Mouse (Mus musculus): ENCODE measurements around the gene Gm49394. TPM values are rescaled to one million over a fixed set of nuclear protein-coding genes. Genes with fewer than 3 reads are reported as not detected.

Gm49394 gene
- polyA plus RNA-seq, 1 experiment from 2014 or later: not detected

GRCm38 (mm10) chr7:142663151-142663550, 6.6 kb downstream of the Gm49394 start:
- Histone ChIP-seq H3K27me3 (replicated peaks; ENCODE audit: control insufficient read depth, insufficient read depth, low read length) (peaks cover 88% of the 10 kb centered on the region), H3K27ac (ENCODE audit: low read depth, low read length) (peak overlapping the region; percentile 15; the same call in 1 of the 2 replicates), H3K4me1 (replicated peaks; ENCODE audit: control insufficient read depth, insufficient read depth, low read length) (peaks cover 4% of the 10 kb centered on the region; the same call in 1 of the 2 replicates), H3K9me3 (ENCODE audit: control insufficient read depth, low read length) (no peaks in the 10 kb centered on the region), H3K9ac (ENCODE audit: low read depth, low read length) (peak overlapping the region; percentile 46; the same call in 1 of the 2 replicates), H3K4me3 (ENCODE audit: low read depth, low read length) (peak overlapping the region; percentile 43), H3K4me2 (peak overlapping the region; percentile 63), H3K36me3 (ENCODE audit: control insufficient read depth, insufficient read depth, low read length) (peaks cover 5% of the 10 kb centered on the region; the same call in 1 of the 2 replicates)
- ATAC-seq (replicated peaks; ENCODE audit: low FRiP score): no peak
- WGBS: 15% methylated on average over 5 of the region's 5 CpGs
- DNase-seq (ENCODE audit: low spot score): no peak

GRCm38 (mm10) chr7:142661811-142662210, 7.9 kb downstream of the Gm49394 start:
- Histone ChIP-seq H3K9me3 (ENCODE audit: control insufficient read depth, low read length) (no peaks in the 10 kb centered on the region), H3K4me1 (replicated peaks; ENCODE audit: control insufficient read depth, insufficient read depth, low read length) (peaks cover 4% of the 10 kb centered on the region; the same call in 1 of the 2 replicates), H3K4me2 (peak overlapping the region; percentile 63), H3K4me3 (ENCODE audit: low read depth, low read length) (peak overlapping the region; percentile 59), H3K27me3 (replicated peaks; ENCODE audit: control insufficient read depth, insufficient read depth, low read length) (peaks cover 100% of the 10 kb centered on the region), H3K36me3 (ENCODE audit: control insufficient read depth, insufficient read depth, low read length) (no peaks in the 10 kb centered on the region; the same call in 1 of the 2 replicates), H3K27ac (ENCODE audit: low read depth, low read length) (peak overlapping the region; percentile 90; the same call in 1 of the 2 replicates), H3K9ac (ENCODE audit: low read depth, low read length) (peak overlapping the region; percentile 76; the same call in 1 of the 2 replicates)
- DNase-seq (ENCODE audit: low spot score) (no peak), ATAC-seq (replicated peaks; ENCODE audit: low FRiP score) (no peak)

DNA sequence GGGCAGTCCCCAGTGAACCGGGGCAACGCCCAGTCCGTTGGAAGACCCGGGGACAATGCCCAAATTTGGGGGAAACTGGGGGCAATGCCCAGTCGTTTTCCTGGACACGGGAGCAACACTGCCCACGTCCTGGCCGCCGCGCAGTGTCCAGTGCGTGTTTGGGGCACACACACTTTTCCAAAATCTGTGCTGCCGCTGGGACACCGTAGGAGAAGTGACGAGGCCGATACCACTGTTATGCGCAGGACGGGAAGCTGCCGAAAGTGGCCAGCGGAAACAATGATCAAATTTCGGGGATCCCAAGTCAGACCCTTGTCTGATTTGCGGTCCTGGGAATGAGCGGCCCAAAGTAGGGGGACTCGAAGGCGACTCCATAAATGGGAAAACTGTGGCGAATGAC, 8.7 kb downstream of the Gm49394 start:
- Histone ChIP-seq H3K36me3 (ENCODE audit: control insufficient read depth, insufficient read depth, low read length) (no peaks in the 10 kb centered on the region), H3K27me3 (replicated peaks; ENCODE audit: control insufficient read depth, insufficient read depth, low read length) (peaks cover 100% of the 10 kb centered on the region), H3K4me1 (replicated peaks; ENCODE audit: control insufficient read depth, insufficient read depth, low read length) (peaks cover 4% of the 10 kb centered on the region; the same call in 1 of the 2 replicates), H3K9me3 (ENCODE audit: control insufficient read depth, low read length) (no peaks in the 10 kb centered on the region), H3K4me2 (peak overlapping the region; percentile 63), H3K27ac (ENCODE audit: low read depth, low read length) (peak overlapping the region; percentile 90), H3K4me3 (ENCODE audit: low read depth, low read length) (peak overlapping the region; percentile 59), H3K9ac (ENCODE audit: low read depth, low read length) (peak overlapping the region; percentile 76)
- ATAC-seq (replicated peaks; ENCODE audit: low FRiP score) (no peak), DNase-seq (ENCODE audit: low spot score) (no peak)
- WGBS: 2% methylated on average over 25 of the region's 25 CpGs

DNA sequence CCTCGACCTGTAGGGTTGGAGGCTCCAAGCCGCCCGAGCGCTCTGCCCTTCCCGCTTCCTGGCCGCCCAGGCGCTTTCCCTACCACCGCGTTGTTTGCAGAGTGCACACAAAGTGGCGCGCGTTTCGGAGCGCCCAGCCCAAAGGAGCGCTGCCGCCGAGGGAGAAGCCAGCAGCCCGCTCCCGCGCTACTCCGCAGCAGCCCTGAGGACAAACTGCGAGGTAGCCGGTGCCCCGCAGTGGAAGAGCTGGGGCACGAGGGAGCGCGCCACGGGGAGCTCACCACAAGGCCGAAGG, 9.1 kb downstream of the Gm49394 start:
- no peak for DNase-seq (ENCODE audit: low spot score)
- Histone ChIP-seq H3K27ac (ENCODE audit: low read depth, low read length) (peak overlapping the region; percentile 90), H3K9ac (ENCODE audit: low read depth, low read length) (peak overlapping the region; percentile 76), H3K4me3 (ENCODE audit: low read depth, low read length) (peak overlapping the region; percentile 59), H3K9me3 (ENCODE audit: control insufficient read depth, low read length) (no peaks in the 10 kb centered on the region), H3K4me2 (peak overlapping the region; percentile 63), H3K36me3 (ENCODE audit: control insufficient read depth, insufficient read depth, low read length) (no peaks in the 10 kb centered on the region), H3K4me1 (replicated peaks; ENCODE audit: control insufficient read depth, insufficient read depth, low read length) (peaks cover 4% of the 10 kb centered on the region; the same call in 1 of the 2 replicates), H3K27me3 (replicated peaks; ENCODE audit: control insufficient read depth, insufficient read depth, low read length) (peaks cover 100% of the 10 kb centered on the region)
- ATAC-seq (replicated peaks; ENCODE audit: low FRiP score): no peak
- WGBS: under 1% methylated on average over 29 of the region's 29 CpGs

DNA sequence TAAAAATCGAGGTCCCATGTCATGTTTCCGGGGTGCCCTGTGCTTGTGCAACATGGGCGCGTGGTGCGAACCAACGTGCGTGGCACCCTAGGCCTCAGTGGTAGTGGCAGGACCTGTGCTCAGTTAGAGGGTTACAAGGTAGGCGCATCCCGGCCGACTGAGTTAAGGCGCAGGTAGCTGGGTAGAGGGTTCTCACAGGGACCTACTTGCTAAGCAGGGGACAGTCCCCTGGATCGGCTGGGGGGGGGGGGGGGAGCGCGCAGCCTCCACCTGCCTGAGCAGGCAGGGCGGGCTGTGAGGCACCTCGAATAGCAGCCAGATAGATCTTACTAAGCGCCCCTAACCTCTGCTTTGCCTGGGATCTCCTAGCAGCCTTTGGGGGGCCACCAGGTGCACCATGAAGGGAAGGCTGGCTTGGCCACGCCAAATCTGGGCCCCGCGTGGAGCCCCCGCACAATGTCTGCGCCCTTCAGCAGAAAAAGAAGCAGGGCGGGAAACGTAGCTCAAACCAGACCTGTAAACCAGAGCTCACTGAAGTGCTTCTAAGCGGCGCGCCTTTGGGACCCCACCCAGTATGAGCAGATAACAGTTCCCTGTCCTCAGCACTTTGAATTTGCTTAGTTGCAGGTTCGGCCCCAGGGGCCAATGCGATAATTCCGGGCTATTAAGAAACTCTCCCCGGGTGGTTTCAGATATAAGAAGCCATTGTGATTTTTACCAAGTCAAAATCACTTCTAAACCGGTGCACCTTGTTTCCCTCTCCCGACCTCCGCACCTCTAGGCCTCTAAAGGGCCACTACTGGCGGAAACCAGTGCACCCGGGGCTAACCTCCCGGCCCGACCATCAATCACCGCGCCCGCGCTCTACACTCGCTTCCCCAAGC, 9.7 kb downstream of the Gm49394 start:
- Histone ChIP-seq H3K4me1 (replicated peaks; ENCODE audit: control insufficient read depth, insufficient read depth, low read length) (peaks cover 4% of the 10 kb centered on the region; the same call in 1 of the 2 replicates), H3K9me3 (ENCODE audit: control insufficient read depth, low read length) (no peaks in the 10 kb centered on the region), H3K4me2 (peak overlapping the region; percentile 63), H3K4me3 (ENCODE audit: low read depth, low read length) (peak overlapping the region; percentile 59), H3K27me3 (replicated peaks; ENCODE audit: control insufficient read depth, insufficient read depth, low read length) (peaks cover 100% of the 10 kb centered on the region), H3K36me3 (ENCODE audit: control insufficient read depth, insufficient read depth, low read length) (no peaks in the 10 kb centered on the region), H3K9ac (ENCODE audit: low read depth, low read length) (peak overlapping the region; percentile 76), H3K27ac (ENCODE audit: low read depth, low read length) (peak overlapping the region; percentile 90)
- peak; percentile 3; the same call in 1 of the 2 replicates for ATAC-seq (replicated peaks; ENCODE audit: low FRiP score)
- DNase-seq (ENCODE audit: low spot score): no peak
- 2% methylated on average over 42 of the region's 43 CpGs for WGBS

DNA sequence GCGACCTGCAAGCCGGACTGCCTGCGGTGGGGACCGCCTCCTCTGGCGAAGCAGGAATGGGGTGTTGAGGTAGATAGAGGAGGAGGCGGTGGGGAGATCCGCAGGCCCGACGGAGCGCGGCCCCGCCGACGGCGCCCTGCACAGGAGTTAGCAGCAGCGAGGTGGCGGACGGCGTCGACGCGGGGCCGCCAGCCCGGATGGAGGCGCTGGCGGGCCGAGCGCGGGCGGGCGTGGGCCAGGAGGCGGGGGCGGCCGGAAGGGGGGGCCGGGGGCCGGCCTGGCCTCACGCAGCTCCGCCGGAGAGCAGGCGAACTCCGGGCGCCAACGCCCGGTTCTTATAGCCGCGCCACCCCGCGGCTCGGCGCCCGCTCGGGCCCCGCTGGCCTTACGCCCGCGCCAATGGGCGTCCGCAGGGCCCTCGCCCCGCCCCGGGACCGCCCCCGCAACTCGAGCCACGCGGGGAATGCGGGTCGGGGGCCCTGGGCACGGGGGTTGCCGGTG, 10.5 kb downstream of the Gm49394 start:
- DNase-seq (ENCODE audit: low spot score) (no peak), ATAC-seq (replicated peaks; ENCODE audit: low FRiP score) (peak; percentile 38)
- peak overlapping the region; percentile 90 for H3K27ac ChIP-seq (ENCODE audit: low read depth, low read length)
- peak overlapping the region; percentile 63 for H3K4me2 ChIP-seq
- peaks cover 4% of the 10 kb centered on the region; the same call in 1 of the 2 replicates for H3K4me1 ChIP-seq (replicated peaks; ENCODE audit: control insufficient read depth, insufficient read depth, low read length)
- WGBS: under 1% methylated on average over 51 of the region's 70 CpGs
- H3K4me3 ChIP-seq (ENCODE audit: low read depth, low read length): peak overlapping the region; percentile 59
- H3K9me3 ChIP-seq (ENCODE audit: control insufficient read depth, low read length): no peaks in the 10 kb centered on the region
- H3K36me3 ChIP-seq (ENCODE audit: control insufficient read depth, insufficient read depth, low read length): no peaks in the 10 kb centered on the region
- peaks cover 100% of the 10 kb centered on the region for H3K27me3 ChIP-seq (replicated peaks; ENCODE audit: control insufficient read depth, insufficient read depth, low read length)
- H3K9ac ChIP-seq (ENCODE audit: low read depth, low read length): peak overlapping the region; percentile 76

- Histone ChIP-seq H3K36me3 (ENCODE audit: control insufficient read depth, insufficient read depth, low read length) (no peaks in the 10 kb centered on the region), H3K9me3 (ENCODE audit: control insufficient read depth, low read length) (no peaks in the 10 kb centered on the region), H3K4me3 (ENCODE audit: low read depth, low read length) (peak overlapping the region; percentile 59), H3K27ac (ENCODE audit: low read depth, low read length) (peak overlapping the region; percentile 90), H3K4me2 (peak overlapping the region; percentile 63), H3K9ac (ENCODE audit: low read depth, low read length) (peak overlapping the region; percentile 76), H3K4me1 (replicated peaks; ENCODE audit: control insufficient read depth, insufficient read depth, low read length) (peaks cover 4% of the 10 kb centered on the region; the same call in 1 of the 2 replicates), H3K27me3 (replicated peaks; ENCODE audit: control insufficient read depth, insufficient read depth, low read length) (peaks cover 100% of the 10 kb centered on the region)
- DNase-seq (ENCODE audit: low spot score): no peak
- 2% methylated on average over 40 of the region's 40 CpGs for WGBS
- ATAC-seq (replicated peaks; ENCODE audit: low FRiP score): no peak
These were observed 11.0 kb downstream of the Gm49394 start for GRCm38 (mm10) chr7:142658681-142659180.

DNA sequence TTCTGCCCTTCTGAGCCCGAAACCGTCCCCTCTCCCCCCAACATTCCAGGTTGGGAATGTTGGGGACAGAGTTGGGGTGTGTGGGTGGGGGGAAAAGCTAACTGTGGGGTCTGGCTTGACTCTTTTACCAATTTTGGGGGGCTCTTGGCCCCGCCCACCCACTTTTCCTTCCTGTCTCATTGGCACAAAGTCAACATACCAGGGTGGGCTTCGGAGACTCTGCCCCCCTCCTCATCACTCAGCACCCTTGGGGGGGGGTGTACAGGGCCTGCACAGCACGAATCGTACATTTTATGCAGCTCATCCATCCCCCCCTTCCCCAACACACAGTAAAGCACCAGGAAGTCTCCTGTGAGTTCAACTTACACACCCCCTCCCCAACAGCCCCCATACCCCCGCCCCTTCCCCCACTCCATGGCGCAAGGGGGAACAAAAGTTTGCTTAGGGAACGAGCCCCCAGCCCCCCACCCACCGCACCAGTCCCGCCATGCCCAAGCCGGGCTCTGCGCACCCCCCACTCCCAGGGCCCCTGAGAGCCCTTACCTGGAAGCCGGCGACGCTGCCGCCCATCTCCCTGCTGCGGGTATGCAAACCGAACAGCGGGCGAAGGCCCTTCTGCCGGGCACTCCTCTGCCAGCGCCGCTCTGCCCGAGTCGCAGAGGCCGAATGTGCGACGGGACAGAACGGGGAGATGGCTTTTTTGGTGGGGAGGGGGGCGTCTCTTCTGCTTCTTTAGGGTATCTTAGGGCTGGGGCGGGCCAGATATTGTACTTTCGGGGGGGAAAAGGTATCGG, 11.7 kb downstream of the Gm49394 start:
- peaks cover 4% of the 10 kb centered on the region; the same call in 1 of the 2 replicates for H3K4me1 ChIP-seq (replicated peaks; ENCODE audit: control insufficient read depth, insufficient read depth, low read length)
- peak overlapping the region; percentile 63 for H3K4me2 ChIP-seq
- DNase-seq (ENCODE audit: low spot score): no peak
- peaks cover 98% of the 10 kb centered on the region for H3K27me3 ChIP-seq (replicated peaks; ENCODE audit: control insufficient read depth, insufficient read depth, low read length)
- peak overlapping the region; percentile 76 for H3K9ac ChIP-seq (ENCODE audit: low read depth, low read length)
- peak overlapping the region; percentile 59 for H3K4me3 ChIP-seq (ENCODE audit: low read depth, low read length)
- WGBS: 3% methylated on average over 34 of the region's 34 CpGs
- H3K9me3 ChIP-seq (ENCODE audit: control insufficient read depth, low read length): no peaks in the 10 kb centered on the region
- ATAC-seq (replicated peaks; ENCODE audit: low FRiP score): no peak; the same call in 1 of the 2 replicates
- H3K27ac ChIP-seq (ENCODE audit: low read depth, low read length): peak overlapping the region; percentile 90
- no peaks in the 10 kb centered on the region for H3K36me3 ChIP-seq (ENCODE audit: control insufficient read depth, insufficient read depth, low read length)
